Mouse (Mus musculus): ENCODE results near the gene Prmt9. TPM values are rescaled to one million over a fixed set of nuclear protein-coding genes. Genes with fewer than 3 reads are reported as not detected.

The Prmt9 gene
- polyA plus RNA-seq, 1 experiment from 2014 or later = 21.4 TPM

DNA sequence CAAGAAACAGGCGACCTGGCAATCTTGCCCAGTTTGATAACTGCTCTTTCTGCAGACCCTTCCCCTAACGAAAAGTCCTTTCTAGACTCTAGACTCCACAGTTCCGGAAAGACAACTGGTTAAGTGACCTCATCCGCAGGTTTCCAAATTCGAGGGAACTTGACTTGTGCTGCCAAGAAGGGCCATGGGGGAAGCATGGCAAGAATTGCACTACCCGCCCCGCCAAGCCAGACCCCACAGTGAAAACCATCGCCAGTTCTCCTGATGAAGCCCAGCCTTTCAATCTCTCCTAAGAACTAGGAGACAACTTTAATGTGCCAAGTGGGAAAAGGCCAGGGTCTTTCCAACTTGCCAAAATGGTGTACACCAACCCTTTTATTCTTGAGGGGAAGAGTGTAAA lies 34.0 kb upstream of the Prmt9 start:
- no peak overlapping the region for H3K4me2 ChIP-seq (replicated peaks; ENCODE audit: low read depth, low read length)
- peaks cover 25% of the 10 kb centered on the region for H3K4me1 ChIP-seq (ENCODE audit: control insufficient read depth, insufficient read depth, low read length)
- 86% methylated on average over 8 of the region's 8 CpGs for WGBS

GRCm38 (mm10) chr8:77515786-77516185 lies 33.4 kb upstream of the Prmt9 start:
- Histone ChIP-seq H3K4me3 (ENCODE audit: low read length) (peak overlapping the region; percentile 56; the same call in 1 of the 2 replicates), H3K4me2 (replicated peaks; ENCODE audit: low read depth, low read length) (peak overlapping the region; percentile 52), H3K9ac (ENCODE audit: low read depth, low read length) (peak overlapping the region; percentile 23; the same call in 1 of the 2 replicates), H3K27me3 (ENCODE audit: control insufficient read depth, insufficient read depth, low read length) (no peaks in the 10 kb centered on the region), H3K27ac (ENCODE audit: low read depth, low read length) (no peak overlapping the region), H3K9me3 (ENCODE audit: control insufficient read depth, low read length) (no peaks in the 10 kb centered on the region), H3K4me1 (ENCODE audit: control insufficient read depth, insufficient read depth, low read length) (peaks cover 20% of the 10 kb centered on the region), H3K36me3 (ENCODE audit: control insufficient read depth, insufficient read depth, low read length) (no peaks in the 10 kb centered on the region)
- no peak for ATAC-seq (ENCODE audit: low FRiP score, low TSS enrichment)
- 48% methylated on average over 8 of the region's 8 CpGs for WGBS

More for the DNA sequence above, 34.0 kb upstream of the Prmt9 start:
- H3K9ac ChIP-seq (ENCODE audit: low read depth, low read length) = no peak overlapping the region
- H3K27me3 ChIP-seq (ENCODE audit: control insufficient read depth, insufficient read depth, low read length) = no peaks in the 10 kb centered on the region
- H3K9me3 ChIP-seq (ENCODE audit: control insufficient read depth, low read length) = no peaks in the 10 kb centered on the region
- ATAC-seq (ENCODE audit: low FRiP score, low TSS enrichment) = no peak
- no peaks in the 10 kb centered on the region for H3K36me3 ChIP-seq (ENCODE audit: control insufficient read depth, insufficient read depth, low read length)
- no peak overlapping the region for H3K4me3 ChIP-seq (ENCODE audit: low read length)
- H3K27ac ChIP-seq (ENCODE audit: low read depth, low read length) = no peak overlapping the region

GRCm38 (mm10) chr8:77516845-77517244 lies 32.4 kb upstream of the Prmt9 start:
- no peaks in the 10 kb centered on the region for H3K9me3 ChIP-seq (ENCODE audit: control insufficient read depth, low read length)
- peak overlapping the region; percentile 52 for H3K4me2 ChIP-seq (replicated peaks; ENCODE audit: low read depth, low read length)
- peak overlapping the region; percentile 56 for H3K4me3 ChIP-seq (ENCODE audit: low read length)
- WGBS = 2% methylated on average over 10 of the region's 10 CpGs
- peak overlapping the region; percentile 90; the same call in 1 of the 2 replicates for H3K9ac ChIP-seq (ENCODE audit: low read depth, low read length)
- peak; percentile 14; the same call in 1 of the 2 replicates for ATAC-seq (ENCODE audit: low FRiP score, low TSS enrichment)
- H3K4me1 ChIP-seq (ENCODE audit: control insufficient read depth, insufficient read depth, low read length) = peaks cover 18% of the 10 kb centered on the region
- peak overlapping the region; percentile 94; the same call in 1 of the 2 replicates for H3K27ac ChIP-seq (ENCODE audit: low read depth, low read length)
- no peaks in the 10 kb centered on the region for H3K27me3 ChIP-seq (ENCODE audit: control insufficient read depth, insufficient read depth, low read length)
- no peaks in the 10 kb centered on the region for H3K36me3 ChIP-seq (ENCODE audit: control insufficient read depth, insufficient read depth, low read length)

- Histone ChIP-seq H3K4me1 (ENCODE audit: control insufficient read depth, insufficient read depth, low read length) (peaks cover 17% of the 10 kb centered on the region), H3K4me2 (replicated peaks; ENCODE audit: low read depth, low read length) (peak within 1 kb of the TSS; percentile 52), H3K9me3 (ENCODE audit: control insufficient read depth, low read length) (no peaks in the 10 kb centered on the region), H3K27me3 (ENCODE audit: control insufficient read depth, insufficient read depth, low read length) (no peaks in the 10 kb centered on the region), H3K27ac (ENCODE audit: low read depth, low read length) (peak within 1 kb of the TSS; percentile 94), H3K36me3 (ENCODE audit: control insufficient read depth, insufficient read depth, low read length) (no peaks in the 10 kb centered on the region), H3K4me3 (ENCODE audit: low read length) (peak within 1 kb of the TSS; percentile 56), H3K9ac (ENCODE audit: low read depth, low read length) (peak within 1 kb of the TSS; percentile 90)
- ATAC-seq (ENCODE audit: low FRiP score, low TSS enrichment) = peak; percentile 93
- WGBS = under 1% methylated on average over 77 of the region's 95 CpGs
Observed at GRCm38 (mm10) chr8:77517301-77518200, 31.6 kb upstream of the Prmt9 start, which contains the start of gene Arhgap10. Gene Arhgap10 (minus strand): TSS chr8:77517953.

GRCm38 (mm10) chr8:77518201-77519115 lies 30.7 kb upstream of the Prmt9 start:
- no peaks in the 10 kb centered on the region for H3K27me3 ChIP-seq (ENCODE audit: control insufficient read depth, insufficient read depth, low read length)
- H3K9ac ChIP-seq (ENCODE audit: low read depth, low read length) = peak overlapping the region; percentile 90
- H3K4me1 ChIP-seq (ENCODE audit: control insufficient read depth, insufficient read depth, low read length) = peaks cover 12% of the 10 kb centered on the region
- H3K27ac ChIP-seq (ENCODE audit: low read depth, low read length) = peak overlapping the region; percentile 69
- H3K36me3 ChIP-seq (ENCODE audit: control insufficient read depth, insufficient read depth, low read length) = no peaks in the 10 kb centered on the region
- peak overlapping the region; percentile 56 for H3K4me3 ChIP-seq (ENCODE audit: low read length)
- H3K4me2 ChIP-seq (replicated peaks; ENCODE audit: low read depth, low read length) = peak overlapping the region; percentile 52
- H3K9me3 ChIP-seq (ENCODE audit: control insufficient read depth, low read length) = no peaks in the 10 kb centered on the region
- 3% methylated on average over 33 of the region's 33 CpGs for WGBS
- ATAC-seq (ENCODE audit: low FRiP score, low TSS enrichment) = no peak; the same call in 1 of the 2 replicates

DNA sequence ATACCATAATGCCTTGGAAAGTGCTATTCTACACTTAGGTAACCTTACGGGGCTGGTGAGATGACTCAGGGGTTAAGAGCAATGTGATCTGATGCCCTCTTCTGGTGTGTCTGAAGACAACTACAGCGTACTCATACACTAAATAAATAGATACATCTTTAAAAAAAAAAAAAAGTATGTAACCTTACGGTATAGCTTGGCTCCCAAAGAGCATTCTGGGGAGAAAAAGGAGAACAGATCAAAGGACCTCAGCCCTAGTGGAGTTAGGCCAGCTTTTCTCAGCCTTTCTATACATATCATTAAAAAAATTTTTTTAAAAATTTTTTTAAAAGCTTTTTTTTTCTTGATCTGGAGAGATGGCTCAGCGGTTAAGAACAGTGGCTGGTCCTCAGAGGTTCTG lies 28.6 kb upstream of the Prmt9 start:
- peaks cover 12% of the 10 kb centered on the region for H3K4me1 ChIP-seq (ENCODE audit: control insufficient read depth, insufficient read depth, low read length)
- 89% methylated on average over 4 of the region's 4 CpGs for WGBS

DNA sequence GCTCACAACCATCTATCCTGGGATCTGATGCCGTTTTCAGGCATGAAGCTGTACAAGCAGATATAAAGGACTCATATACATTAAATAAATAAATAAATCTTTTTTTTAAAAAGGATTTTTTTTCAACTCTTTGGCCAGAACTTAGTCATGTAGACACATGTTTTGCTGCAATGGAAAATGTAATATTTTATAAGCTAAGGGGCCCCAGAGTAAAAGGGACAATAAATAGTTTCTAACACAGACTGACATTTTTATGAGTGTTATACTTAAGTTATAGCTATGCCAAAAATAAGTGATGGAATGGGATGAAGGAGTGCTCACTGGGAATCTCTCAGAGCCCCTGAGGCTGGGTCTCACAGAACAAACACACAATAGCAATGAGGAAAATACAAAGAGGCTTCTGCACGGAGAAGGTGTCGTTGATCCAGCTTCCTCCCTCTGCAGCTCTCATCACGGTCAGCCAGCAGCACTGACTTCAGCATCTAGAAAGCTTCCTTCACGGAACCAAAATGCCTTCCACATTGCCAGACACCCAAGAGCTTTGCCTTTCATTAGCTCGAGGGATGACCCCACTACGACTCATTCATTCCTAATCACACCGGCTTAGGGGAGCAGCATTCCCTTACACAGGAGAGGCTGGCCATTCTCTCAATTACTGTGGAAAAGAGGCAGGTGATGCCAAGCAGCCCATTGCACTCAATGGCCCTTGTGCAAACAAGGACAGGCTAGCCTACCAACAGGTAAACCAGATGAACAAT lies 28.0 kb upstream of the Prmt9 start:
- H3K4me2 ChIP-seq (replicated peaks; ENCODE audit: low read depth, low read length) = no peak overlapping the region
- no peaks in the 10 kb centered on the region for H3K27me3 ChIP-seq (ENCODE audit: control insufficient read depth, insufficient read depth, low read length)
- no peak for ATAC-seq (ENCODE audit: low FRiP score, low TSS enrichment)
- no peaks in the 10 kb centered on the region for H3K36me3 ChIP-seq (ENCODE audit: control insufficient read depth, insufficient read depth, low read length)
- peaks cover 5% of the 10 kb centered on the region for H3K4me1 ChIP-seq (ENCODE audit: control insufficient read depth, insufficient read depth, low read length)
- no peak overlapping the region for H3K27ac ChIP-seq (ENCODE audit: low read depth, low read length)
- no peak overlapping the region for H3K4me3 ChIP-seq (ENCODE audit: low read length)
- H3K9ac ChIP-seq (ENCODE audit: low read depth, low read length) = no peak overlapping the region
- H3K9me3 ChIP-seq (ENCODE audit: control insufficient read depth, low read length) = no peaks in the 10 kb centered on the region
- 67% methylated on average over 8 of the region's 8 CpGs for WGBS

More for the DNA sequence above, 28.6 kb upstream of the Prmt9 start:
- Histone ChIP-seq H3K27me3 (ENCODE audit: control insufficient read depth, insufficient read depth, low read length) (no peaks in the 10 kb centered on the region), H3K27ac (ENCODE audit: low read depth, low read length) (no peak overlapping the region), H3K9me3 (ENCODE audit: control insufficient read depth, low read length) (no peaks in the 10 kb centered on the region), H3K36me3 (ENCODE audit: control insufficient read depth, insufficient read depth, low read length) (no peaks in the 10 kb centered on the region), H3K9ac (ENCODE audit: low read depth, low read length) (no peak overlapping the region), H3K4me2 (replicated peaks; ENCODE audit: low read depth, low read length) (no peak overlapping the region), H3K4me3 (ENCODE audit: low read length) (no peak overlapping the region)
- ATAC-seq (ENCODE audit: low FRiP score, low TSS enrichment) = no peak

DNA sequence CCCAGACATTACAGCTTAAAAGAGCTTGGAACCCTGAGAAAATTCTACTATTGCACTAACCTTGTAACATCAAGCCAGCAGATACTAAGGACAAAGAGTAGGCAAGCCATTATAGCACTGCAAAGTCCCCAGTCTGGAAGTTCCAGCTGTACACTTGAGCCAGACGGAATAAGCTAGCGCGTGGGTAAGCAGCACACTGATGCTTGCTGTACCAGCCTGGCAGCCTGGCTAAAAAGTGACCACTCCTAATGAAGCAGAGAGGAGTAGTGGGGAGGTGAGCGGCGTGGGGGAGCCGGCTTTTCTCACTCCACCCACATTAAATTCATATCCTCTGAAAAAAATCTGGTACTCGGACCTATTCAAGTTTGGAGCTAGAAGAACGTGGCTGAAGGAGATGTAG lies 26.2 kb upstream of the Prmt9 start:
- WGBS = 47% methylated on average over 8 of the region's 8 CpGs
- Histone ChIP-seq H3K27me3 (ENCODE audit: control insufficient read depth, insufficient read depth, low read length) (no peaks in the 10 kb centered on the region), H3K36me3 (ENCODE audit: control insufficient read depth, insufficient read depth, low read length) (no peaks in the 10 kb centered on the region), H3K27ac (ENCODE audit: low read depth, low read length) (no peak overlapping the region), H3K4me3 (ENCODE audit: low read length) (no peak overlapping the region), H3K4me2 (replicated peaks; ENCODE audit: low read depth, low read length) (no peak overlapping the region), H3K4me1 (ENCODE audit: control insufficient read depth, insufficient read depth, low read length) (no peaks in the 10 kb centered on the region), H3K9me3 (ENCODE audit: control insufficient read depth, low read length) (no peaks in the 10 kb centered on the region), H3K9ac (ENCODE audit: low read depth, low read length) (no peak overlapping the region)
- no peak for ATAC-seq (ENCODE audit: low FRiP score, low TSS enrichment)

Data from kidney, embryonic 14.5 days (tissue).